Mouse (Mus musculus): ENCODE results near the gene Sik1.

DNA sequence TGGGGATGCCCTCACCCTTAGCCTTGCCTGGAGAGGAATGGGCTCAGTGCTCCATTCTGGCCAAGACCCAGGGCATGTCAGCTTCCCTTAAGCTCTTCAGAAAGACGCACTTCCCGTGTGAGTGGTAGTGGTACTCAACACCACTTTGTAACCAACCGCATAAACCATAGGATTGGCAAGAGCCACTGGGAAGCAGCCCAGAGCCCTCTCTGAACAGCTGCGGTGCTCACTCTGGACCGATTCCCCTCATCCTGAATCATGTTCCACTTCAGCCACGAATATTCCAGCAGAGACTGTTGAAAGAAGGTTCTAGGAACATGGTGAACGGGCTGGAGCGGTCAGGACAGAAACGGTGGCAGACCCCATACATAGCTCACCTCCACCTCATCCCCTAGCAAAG is 29.9 kb downstream of the Sik1 start:
- TF ChIP-seq CTCF (IDR thresholded peaks at IDR 0.05; ENCODE audit: low read depth) (no peak), EP300 (IDR thresholded peaks at IDR 0.05; ENCODE audit: low read depth) (no peak)

Measured in liver, embryonic 14.5 days (tissue).